Mouse (Mus musculus): ENCODE results near the gene Rpl11. TPM values are rescaled to one million over a fixed set of nuclear protein-coding genes. Genes with fewer than 3 reads are reported as not detected.

The Rpl11 gene
- polyA plus RNA-seq, 1 experiment from 2014 or later: 251 TPM

GRCm38 (mm10) chr4:136043784-136044400 is 9.3 kb downstream of the Rpl11 start:
- Histone ChIP-seq H3K27me3 (ENCODE audit: control insufficient read depth, insufficient read depth, low read length) (no peaks in the 10 kb centered on the region), H3K9ac (replicated peaks; ENCODE audit: low read depth, low read length) (no peak overlapping the region), H3K36me3 (ENCODE audit: control insufficient read depth, insufficient read depth, low read length) (peaks cover 22% of the 10 kb centered on the region), H3K4me2 (ENCODE audit: low read depth, low read length) (no peak overlapping the region), H3K9me3 (ENCODE audit: control insufficient read depth, low read length) (no peaks in the 10 kb centered on the region), H3K4me1 (ENCODE audit: control insufficient read depth, insufficient read depth, low read length) (no peaks in the 10 kb centered on the region), H3K4me3 (ENCODE audit: low read depth, low read length) (no peak overlapping the region), H3K27ac (ENCODE audit: low read depth, low read length) (no peak overlapping the region)
- WGBS: 93% methylated on average over 6 of the region's 6 CpGs
- ATAC-seq (ENCODE audit: low read depth): no peak

- Histone ChIP-seq H3K9ac (replicated peaks; ENCODE audit: low read depth, low read length) (no peak overlapping the region), H3K4me3 (ENCODE audit: low read depth, low read length) (no peak overlapping the region), H3K27ac (ENCODE audit: low read depth, low read length) (no peak overlapping the region), H3K36me3 (ENCODE audit: control insufficient read depth, insufficient read depth, low read length) (no peaks in the 10 kb centered on the region), H3K9me3 (ENCODE audit: control insufficient read depth, low read length) (no peaks in the 10 kb centered on the region), H3K27me3 (ENCODE audit: control insufficient read depth, insufficient read depth, low read length) (no peaks in the 10 kb centered on the region), H3K4me2 (ENCODE audit: low read depth, low read length) (no peak overlapping the region), H3K4me1 (ENCODE audit: control insufficient read depth, insufficient read depth, low read length) (no peaks in the 10 kb centered on the region)
- 92% methylated on average over 4 of the region's 4 CpGs for WGBS
- ATAC-seq (ENCODE audit: low read depth): no peak
Measured at GRCm38 (mm10) chr4:136035078-136035477, 18.1 kb downstream of the Rpl11 start.

DNA sequence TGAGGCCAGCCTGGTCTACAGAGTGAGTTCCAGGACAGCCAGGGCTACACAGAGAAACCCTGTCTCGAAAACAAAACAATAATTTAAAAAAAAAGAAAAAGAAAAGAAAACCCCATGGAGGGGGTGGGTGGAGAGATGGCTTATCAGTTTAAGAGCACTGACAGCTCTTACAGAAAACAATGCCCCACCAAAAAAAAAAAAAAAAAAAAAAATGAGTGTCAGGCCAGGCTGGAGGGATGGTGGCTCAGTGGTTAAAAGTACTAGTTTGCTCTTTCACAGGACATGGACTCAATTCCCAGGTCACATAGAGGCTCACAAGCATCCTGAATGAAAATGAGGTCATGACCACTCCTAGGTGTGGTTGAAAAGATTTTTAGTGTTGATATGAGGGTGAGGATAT is 20.0 kb downstream of the Rpl11 start:
- 93% methylated on average over 1 of the region's 1 CpGs for WGBS
- ATAC-seq (ENCODE audit: low read depth): no peak
- Histone ChIP-seq H3K4me2 (ENCODE audit: low read depth, low read length) (no peak overlapping the region), H3K4me3 (ENCODE audit: low read depth, low read length) (no peak overlapping the region), H3K4me1 (ENCODE audit: control insufficient read depth, insufficient read depth, low read length) (no peaks in the 10 kb centered on the region), H3K9ac (replicated peaks; ENCODE audit: low read depth, low read length) (no peak overlapping the region), H3K27ac (ENCODE audit: low read depth, low read length) (no peak overlapping the region), H3K9me3 (ENCODE audit: control insufficient read depth, low read length) (no peaks in the 10 kb centered on the region), H3K27me3 (ENCODE audit: control insufficient read depth, insufficient read depth, low read length) (no peaks in the 10 kb centered on the region), H3K36me3 (ENCODE audit: control insufficient read depth, insufficient read depth, low read length) (no peaks in the 10 kb centered on the region)

DNA sequence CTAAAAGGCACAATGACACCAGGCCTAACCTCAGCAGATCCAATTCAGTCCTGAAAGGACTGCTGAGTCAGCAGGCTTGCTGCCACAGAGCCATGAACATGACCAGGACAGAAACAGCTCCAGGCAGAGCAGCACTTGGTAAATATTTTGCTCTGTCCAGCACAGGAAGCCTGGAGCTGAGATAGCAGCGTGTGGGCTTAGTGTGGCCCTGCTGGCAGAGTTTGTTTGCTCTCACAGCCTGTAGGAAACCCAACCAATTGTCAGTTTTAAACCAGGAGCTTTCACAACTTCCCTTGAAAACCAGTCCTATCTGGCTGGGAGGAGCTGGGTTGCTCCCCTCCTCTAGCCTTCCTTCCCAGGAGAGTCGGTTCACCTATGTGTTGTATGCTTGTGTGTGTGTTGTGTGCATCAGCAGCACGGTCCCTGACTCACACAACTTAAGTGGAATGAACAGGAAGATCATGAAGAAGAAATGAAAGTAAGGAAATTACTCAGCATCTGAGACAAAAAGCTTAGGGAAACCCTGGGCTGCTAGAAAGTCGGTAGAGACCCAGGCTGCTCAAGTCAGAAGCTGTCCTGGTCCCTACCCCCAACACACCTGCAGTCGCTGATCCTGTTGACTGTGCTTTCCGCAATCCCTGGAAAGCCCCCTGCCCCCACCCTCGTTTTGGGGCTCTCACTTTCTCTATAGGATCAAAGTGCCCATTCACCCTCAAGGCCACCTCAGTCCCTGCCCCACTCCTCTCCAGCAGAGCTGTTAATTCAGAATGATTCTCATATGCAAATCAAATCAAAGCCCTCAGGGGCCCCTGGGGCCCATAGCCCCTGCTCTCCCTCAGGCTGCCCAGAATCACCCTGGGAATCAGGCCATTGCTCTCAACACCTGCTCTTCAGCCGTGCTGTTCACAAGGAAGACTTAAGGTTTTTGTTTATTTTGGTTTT is 22.0 kb downstream of the Rpl11 start:
- WGBS: 10% methylated on average over 8 of the region's 8 CpGs
- Histone ChIP-seq H3K4me2 (ENCODE audit: low read depth, low read length) (no peak overlapping the region), H3K27me3 (ENCODE audit: control insufficient read depth, insufficient read depth, low read length) (no peaks in the 10 kb centered on the region), H3K4me3 (ENCODE audit: low read depth, low read length) (no peak overlapping the region), H3K9me3 (ENCODE audit: control insufficient read depth, low read length) (no peaks in the 10 kb centered on the region), H3K9ac (replicated peaks; ENCODE audit: low read depth, low read length) (no peak overlapping the region), H3K36me3 (ENCODE audit: control insufficient read depth, insufficient read depth, low read length) (peaks cover 6% of the 10 kb centered on the region; the same call in 1 of the 2 replicates), H3K27ac (ENCODE audit: low read depth, low read length) (no peak overlapping the region), H3K4me1 (ENCODE audit: control insufficient read depth, insufficient read depth, low read length) (no peaks in the 10 kb centered on the region)
- no peak for ATAC-seq (ENCODE audit: low read depth)

- Histone ChIP-seq H3K9ac (replicated peaks; ENCODE audit: low read depth, low read length) (no peak overlapping the region), H3K4me3 (ENCODE audit: low read depth, low read length) (no peak overlapping the region), H3K36me3 (ENCODE audit: control insufficient read depth, insufficient read depth, low read length) (peaks cover 6% of the 10 kb centered on the region; the same call in 1 of the 2 replicates), H3K4me2 (ENCODE audit: low read depth, low read length) (no peak overlapping the region), H3K4me1 (ENCODE audit: control insufficient read depth, insufficient read depth, low read length) (no peaks in the 10 kb centered on the region), H3K27ac (ENCODE audit: low read depth, low read length) (no peak overlapping the region), H3K9me3 (ENCODE audit: control insufficient read depth, low read length) (no peaks in the 10 kb centered on the region), H3K27me3 (ENCODE audit: control insufficient read depth, insufficient read depth, low read length) (no peaks in the 10 kb centered on the region)
- ATAC-seq (ENCODE audit: low read depth): no peak
- 89% methylated on average over 5 of the region's 5 CpGs for WGBS
Measured at GRCm38 (mm10) chr4:136028689-136029088, 24.5 kb downstream of the Rpl11 start.

DNA sequence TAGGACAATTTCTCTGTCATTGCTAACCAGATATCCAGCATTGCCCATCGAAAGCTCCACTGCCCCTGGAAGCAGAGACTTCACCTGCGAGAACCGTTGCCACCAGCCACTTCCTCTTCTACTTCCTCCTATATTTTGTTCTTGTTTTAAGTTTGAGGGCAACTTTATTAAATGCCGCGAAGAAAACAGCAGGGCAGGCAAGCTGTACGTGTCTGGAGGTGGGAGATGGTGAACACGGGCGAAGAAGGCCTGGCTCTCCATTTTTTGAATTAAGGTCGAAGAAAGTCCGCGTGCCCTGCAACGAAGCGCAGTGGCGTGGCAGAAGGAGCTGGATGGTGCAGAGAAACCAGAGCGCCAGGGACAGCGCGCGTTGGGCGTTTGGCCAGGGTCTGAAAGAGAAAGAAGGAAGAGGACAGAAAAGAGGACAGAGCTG is 25.1 kb downstream of the Rpl11 start:
- Histone ChIP-seq H3K27ac (ENCODE audit: low read depth, low read length) (no peak overlapping the region), H3K4me2 (ENCODE audit: low read depth, low read length) (no peak overlapping the region), H3K36me3 (ENCODE audit: control insufficient read depth, insufficient read depth, low read length) (peaks cover 6% of the 10 kb centered on the region; the same call in 1 of the 2 replicates), H3K4me1 (ENCODE audit: control insufficient read depth, insufficient read depth, low read length) (no peaks in the 10 kb centered on the region), H3K27me3 (ENCODE audit: control insufficient read depth, insufficient read depth, low read length) (no peaks in the 10 kb centered on the region), H3K4me3 (ENCODE audit: low read depth, low read length) (no peak overlapping the region), H3K9me3 (ENCODE audit: control insufficient read depth, low read length) (no peaks in the 10 kb centered on the region), H3K9ac (replicated peaks; ENCODE audit: low read depth, low read length) (no peak overlapping the region)
- ATAC-seq (ENCODE audit: low read depth): no peak
- WGBS: 88% methylated on average over 19 of the region's 19 CpGs

DNA sequence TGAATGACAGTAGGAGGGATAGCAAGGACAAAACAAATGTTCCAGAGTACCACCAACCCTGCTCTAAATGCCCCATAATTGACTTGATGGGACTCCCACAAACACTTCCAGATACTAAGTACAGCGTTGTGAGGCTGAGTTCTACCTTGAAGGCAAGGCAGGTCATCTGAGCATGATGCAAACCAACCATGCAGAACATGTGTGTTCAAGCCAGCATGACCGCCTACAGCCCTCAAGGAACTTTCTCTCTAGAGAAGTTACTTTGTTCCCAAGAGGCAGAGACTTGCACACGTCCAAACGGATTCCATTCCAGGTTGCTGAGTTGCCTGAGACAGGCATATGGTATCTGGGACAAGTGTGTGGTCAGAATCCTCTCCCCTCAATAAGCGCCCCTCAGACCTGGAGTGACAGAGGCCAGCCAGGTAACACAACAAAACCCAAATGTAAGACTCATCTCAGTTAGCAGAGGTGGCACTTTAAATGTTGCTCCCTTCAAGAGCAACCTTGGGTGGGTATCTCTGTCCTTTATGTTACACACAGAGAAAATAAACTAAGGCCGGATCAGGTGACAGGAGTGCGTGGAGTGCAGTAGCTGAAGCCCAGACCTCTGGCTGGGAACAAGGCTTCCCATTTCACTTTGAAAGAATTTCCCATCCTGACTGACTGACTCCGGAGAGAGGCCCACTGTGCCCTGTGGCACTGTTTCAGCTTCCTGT is 25.7 kb downstream of the Rpl11 start:
- Histone ChIP-seq H3K27ac (ENCODE audit: low read depth, low read length) (no peak overlapping the region), H3K27me3 (ENCODE audit: control insufficient read depth, insufficient read depth, low read length) (no peaks in the 10 kb centered on the region), H3K4me1 (ENCODE audit: control insufficient read depth, insufficient read depth, low read length) (no peaks in the 10 kb centered on the region), H3K36me3 (ENCODE audit: control insufficient read depth, insufficient read depth, low read length) (peaks cover 6% of the 10 kb centered on the region; the same call in 1 of the 2 replicates), H3K9me3 (ENCODE audit: control insufficient read depth, low read length) (no peaks in the 10 kb centered on the region), H3K4me2 (ENCODE audit: low read depth, low read length) (no peak overlapping the region), H3K4me3 (ENCODE audit: low read depth, low read length) (no peak overlapping the region), H3K9ac (replicated peaks; ENCODE audit: low read depth, low read length) (no peak overlapping the region)
- no peak for ATAC-seq (ENCODE audit: low read depth)
- 88% methylated on average over 8 of the region's 8 CpGs for WGBS

- ATAC-seq (ENCODE audit: low read depth): no peak
- Histone ChIP-seq H3K4me3 (ENCODE audit: low read depth, low read length) (no peak overlapping the region), H3K9ac (replicated peaks; ENCODE audit: low read depth, low read length) (no peak overlapping the region), H3K4me2 (ENCODE audit: low read depth, low read length) (no peak overlapping the region), H3K36me3 (ENCODE audit: control insufficient read depth, insufficient read depth, low read length) (peaks cover 6% of the 10 kb centered on the region; the same call in 1 of the 2 replicates), H3K27me3 (ENCODE audit: control insufficient read depth, insufficient read depth, low read length) (no peaks in the 10 kb centered on the region), H3K4me1 (ENCODE audit: control insufficient read depth, insufficient read depth, low read length) (peaks cover 5% of the 10 kb centered on the region; the same call in 1 of the 2 replicates), H3K9me3 (ENCODE audit: control insufficient read depth, low read length) (no peaks in the 10 kb centered on the region), H3K27ac (ENCODE audit: low read depth, low read length) (no peak overlapping the region)
- 94% methylated on average over 1 of the region's 1 CpGs for WGBS
Measured at GRCm38 (mm10) chr4:136025350-136025749, 27.9 kb downstream of the Rpl11 start.

Measured in neural tube, embryonic 14.5 days (tissue).